ENCODE assay signal across 25 mouse cellular contexts in genomic region chr17:46242274-46242673, GRCm38 (mm10). TPM values are rescaled to one million over a fixed set of nuclear protein-coding genes. Genes with fewer than 3 reads are reported as not detected.
DNase-seq lines count a peak whose midpoint lies in the region; ATAC-seq and TF ChIP-seq lines count a peak whose summit lies in the region.
"Had no signal": no experiment of that assay in that cellular context is flagged by ENCODE, and none has a peak within 500 bp of the region (broad histone marks: within the 10 kb centered on the region; RNA-seq: fewer than 3 reads in every experiment).

No protein-coding gene starts in this region.

- H3K9ac ChIP-seq in lung, embryonic 15.5 days, result no peak overlapping the region
- H3K9ac ChIP-seq in stomach, postnatal 0 days (ENCODE audit: low read length), result no peak overlapping the region
- H3K9ac ChIP-seq: embryonic facial prominence, embryonic 12.5 days; embryonic facial prominence, embryonic 15.5 days; forebrain, postnatal 0 days; hindbrain, embryonic 14.5 days had no signal

- H3K27ac ChIP-seq in lung, embryonic 15.5 days, result peak overlapping the region; percentile 20; the same call in 1 of the 2 replicates
- peak overlapping the region; percentile 83 for H3K27ac ChIP-seq in stomach, postnatal 0 days (replicated peaks)
- H3K27ac ChIP-seq: embryonic facial prominence, embryonic 12.5 days; embryonic facial prominence, embryonic 15.5 days; heart, adult 2 months; hindbrain, embryonic 14.5 days; hindbrain, postnatal 0 days had no signal

- 80% methylated on average over 13 of the region's 13 CpGs for WGBS in lung, embryonic 15.5 days
- WGBS in stomach, postnatal 0 days, result 87% methylated on average over 13 of the region's 13 CpGs

- TF ChIP-seq EP300 in stomach, postnatal 0 days (optimal IDR thresholded peaks at IDR 0.05), result no peak

- no peak overlapping the region for H3K4me3 ChIP-seq in lung, embryonic 15.5 days
- no peak overlapping the region for H3K4me3 ChIP-seq in stomach, postnatal 0 days (ENCODE audit: low read depth, low read length)
- H3K4me3 ChIP-seq: embryonic facial prominence, embryonic 12.5 days; embryonic facial prominence, embryonic 15.5 days; heart, adult 2 months had no signal

- no peak for ATAC-seq in lung, embryonic 15.5 days (ENCODE audit: borderline replicate concordance, extremely low read depth, low FRiP score, low TSS enrichment)
- no peak for ATAC-seq in stomach, postnatal 0 days (ENCODE audit: low FRiP score, low TSS enrichment)
- ATAC-seq: forebrain, embryonic 14.5 days; forebrain, postnatal 0 days; hindbrain, postnatal 0 days; inflammation-experienced regulatory T-cells, adult 6 months; Patski had no signal

- peaks cover 24% of the 10 kb centered on the region for H3K4me1 ChIP-seq in lung, embryonic 15.5 days
- peaks cover 5% of the 10 kb centered on the region; the same call in 1 of the 2 replicates for H3K4me1 ChIP-seq in stomach, postnatal 0 days (replicated peaks; ENCODE audit: control insufficient read depth, insufficient read depth)

- H3K9me3 ChIP-seq in lung, embryonic 15.5 days, result no peaks in the 10 kb centered on the region
- no peaks in the 10 kb centered on the region for H3K9me3 ChIP-seq in stomach, postnatal 0 days (ENCODE audit: control insufficient read depth, low read length)
- H3K9me3 ChIP-seq: embryonic facial prominence, embryonic 12.5 days; embryonic facial prominence, embryonic 15.5 days; G1E had no signal

- peaks cover 87% of the 10 kb centered on the region for H3K36me3 ChIP-seq in lung, embryonic 15.5 days
- peaks cover 43% of the 10 kb centered on the region; the same call in 1 of the 2 replicates for H3K36me3 ChIP-seq in stomach, postnatal 0 days (ENCODE audit: control insufficient read depth, insufficient read depth, low read length)

- H3K4me2 ChIP-seq in lung, embryonic 15.5 days, result no peak overlapping the region
- H3K4me2 ChIP-seq in stomach, postnatal 0 days (replicated peaks; ENCODE audit: low read depth), result no peak overlapping the region
- H3K4me2 ChIP-seq: embryonic facial prominence, embryonic 12.5 days; embryonic facial prominence, embryonic 15.5 days; heart, embryonic 11.5 days; hindbrain, embryonic 14.5 days had no signal

- H3K27me3 ChIP-seq in lung, embryonic 15.5 days, result no peaks in the 10 kb centered on the region
- no peaks in the 10 kb centered on the region for H3K27me3 ChIP-seq in stomach, postnatal 0 days (ENCODE audit: control insufficient read depth, insufficient read depth, low read length)
- H3K27me3 ChIP-seq: embryonic facial prominence, embryonic 12.5 days; embryonic facial prominence, embryonic 15.5 days; Patski had no signal

- TF ChIP-seq CTCF in stomach, postnatal 0 days (IDR thresholded peaks at IDR 0.05; ENCODE audit: low read depth), result no peak

- DNase-seq in cerebellum, adult 11-12 months, result peak; percentile 5
- no peak for DNase-seq in cerebellum, adult 11 months
- no peak for DNase-seq in lung, postnatal 10 days
- DNase-seq in lung, postnatal 36 days, result peak; percentile 39
- no peak for DNase-seq in stomach, postnatal 0 days (ENCODE audit: low spot score)
- DNase-seq in heart, adult 8-10 months (ENCODE audit: low spot score), result no peak
- DNase-seq in heart, postnatal 4 days, result no peak
- DNase-seq: cerebellum, adult 18-20 months; cerebellum, adult 9-10 months; cerebellum, postnatal 14 days; forebrain, postnatal 0 days; gastrocnemius, postnatal 36 days; heart, adult 2 months; heart, postnatal 36 days had no signal

RNA-seq across cellular contexts. Expression of gene Polr1c, which starts 5.6 kb away (rescaled TPM):
- 84.6 and 92.4 TPM in 2 replicates for polyA plus RNA-seq in lung, embryonic 15.5 days (2015; fragmentation: Nextera tagmentation; extraction: Ambion mirVana)
- polyA plus RNA-seq in stomach, postnatal 0 days (2015; fragmentation: Nextera tagmentation; extraction: Ambion mirVana), result 47.7 and 48.0 TPM in 2 replicates
- total RNA-seq in heart, adult 8-10 months (2022), result 10 to 100 TPM; 20.4 to 25.6 (median 22.7) TPM
- total RNA-seq in heart, postnatal 4 days (2021), result 10 to 100 TPM; 26.2 to 30.5 TPM

RNA-seq across cellular contexts. Expression of gene Yipf3, which starts 5.6 kb away (rescaled TPM):
- 102 and 118 TPM in 2 replicates for polyA plus RNA-seq in lung, embryonic 15.5 days (2015; fragmentation: Nextera tagmentation; extraction: Ambion mirVana)
- 119 and 125 TPM in 2 replicates for polyA plus RNA-seq in stomach, postnatal 0 days (2015; fragmentation: Nextera tagmentation; extraction: Ambion mirVana)
- 10 to 100 TPM; 82.2 to 91.1 (median 85.5) TPM for total RNA-seq in heart, adult 8-10 months (2022)
- total RNA-seq in heart, postnatal 4 days (2021), result 10 to 100 TPM; 64.6 TPM

RNA-seq across cellular contexts. Expression of gene Lrrc73, which starts 11.1 kb away (rescaled TPM):
- 0.66 and 0.79 TPM in 2 replicates for polyA plus RNA-seq in lung, embryonic 15.5 days (2015; fragmentation: Nextera tagmentation; extraction: Ambion mirVana)
- polyA plus RNA-seq in stomach, postnatal 0 days (2015; fragmentation: Nextera tagmentation; extraction: Ambion mirVana), result 0.73 and 0.79 TPM in 2 replicates
- total RNA-seq in heart, adult 8-10 months (2022), result under 1 TPM in 2 of 4 experiments, not detected in 2; 0.12 to 0.14 TPM
- under 1 TPM; 0.81 to 0.90 TPM for total RNA-seq in heart, postnatal 4 days (2021)
- total RNA-seq: gastrocnemius, adult 8-10 months had no signal

RNA-seq across cellular contexts. Expression of gene Xpo5, which starts 39.7 kb away (rescaled TPM):
- 34.6 and 35.5 TPM in 2 replicates for polyA plus RNA-seq in lung, embryonic 15.5 days (2015; fragmentation: Nextera tagmentation; extraction: Ambion mirVana)
- 11.5 and 12.2 TPM in 2 replicates for polyA plus RNA-seq in stomach, postnatal 0 days (2015; fragmentation: Nextera tagmentation; extraction: Ambion mirVana)
- 10 to 100 TPM; 20.0 to 23.2 (median 21.6) TPM for total RNA-seq in heart, adult 8-10 months (2022)
- 10 to 100 TPM; 26.9 to 28.7 TPM for total RNA-seq in heart, postnatal 4 days (2021)

RNA-seq across cellular contexts. Expression of gene Polh, which starts 39.8 kb away (rescaled TPM):
- 21.4 and 21.9 TPM in 2 replicates for polyA plus RNA-seq in lung, embryonic 15.5 days (2015; fragmentation: Nextera tagmentation; extraction: Ambion mirVana)
- polyA plus RNA-seq in stomach, postnatal 0 days (2015; fragmentation: Nextera tagmentation; extraction: Ambion mirVana), result 7.5 and 8.0 TPM in 2 replicates
- 1 to 10 TPM; 7.2 to 9.0 (median 8.5) TPM for total RNA-seq in heart, adult 8-10 months (2022)
- 10 to 100 TPM; 20.3 to 21.7 TPM for total RNA-seq in heart, postnatal 4 days (2021)

Comparison
In these comparisons a context has a peak if more than half of its experiments do, and no peak if none do; other contexts are left out.
1. DNase-seq: peak in cerebellum, adult 11-12 months (single experiment) and lung, postnatal 36 days (single experiment); none in cerebellum, adult 11 months (single experiment), lung, postnatal 10 days (single experiment), stomach, postnatal 0 days (single experiment), heart, adult 8-10 months (single experiment) and heart, postnatal 4 days (single experiment).